Mouse (Mus musculus): Measurements from ENCODE around the gene Eif3l. TPM values are rescaled to one million over a fixed set of nuclear protein-coding genes. Genes with fewer than 3 reads are reported as not detected.

Gene Eif3l
- total and polyA plus RNA-seq, 3 experiments, result 301 to 442 (median 394) TPM

DNA sequence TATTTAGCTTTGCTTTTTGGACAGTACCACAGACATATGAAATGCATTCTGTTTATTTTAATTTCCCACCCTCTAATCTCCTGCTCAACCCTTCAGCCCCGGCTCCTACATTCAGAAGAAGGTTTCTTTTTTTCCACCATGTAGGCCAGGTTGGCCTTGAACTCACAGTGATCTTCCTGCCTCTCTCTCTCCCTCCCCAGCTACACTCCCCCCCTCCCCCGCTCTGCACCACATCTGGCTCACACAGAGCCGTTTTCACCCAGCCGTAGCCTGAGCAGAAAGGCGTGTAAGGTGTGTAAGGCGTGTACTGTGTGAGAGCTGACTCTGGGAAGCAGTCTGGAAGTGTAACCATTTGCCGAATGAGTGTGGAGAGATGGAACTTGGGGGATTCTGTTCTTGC is 54.3 kb downstream of the Eif3l start:
- no peak for DNase-seq (ENCODE audit: low read depth, low spot score)
- TF ChIP-seq RAD21 (IDR thresholded peaks at IDR 0.05; ENCODE audit: low read depth, low read length) (no peak), GATA1 (IDR thresholded peaks at IDR 0.05; ENCODE audit: low read depth, low read length) (no peak), ZMIZ1 (IDR thresholded peaks at IDR 0.05; ENCODE audit: low read depth, low read length) (no peak), USF2 (IDR thresholded peaks at IDR 0.05; ENCODE audit: borderline replicate concordance in 1 of 2, insufficient read depth in 1 of 2, low read depth in 1 of 2, low read length in 2 of 2) (no peak), ZC3H11A (IDR thresholded peaks at IDR 0.05; ENCODE audit: low read depth, low read length) (no peak), KAT2A (conservative IDR thresholded peaks at IDR 0.05; ENCODE audit: low read depth, low read length) (no peak), MYC (IDR thresholded peaks at IDR 0.05; ENCODE audit: low read depth, low read length) (no peak), ZKSCAN1 (IDR thresholded peaks at IDR 0.05; ENCODE audit: low read depth, low read length) (no peak), GABPA (IDR thresholded peaks at IDR 0.05; ENCODE audit: low read depth, low read length) (no peak), USF1 (IDR thresholded peaks at IDR 0.05; ENCODE audit: low read depth, low read length) (no peak), TBP (IDR thresholded peaks at IDR 0.05; ENCODE audit: low read depth, low read length) (no peak), EP300 (IDR thresholded peaks at IDR 0.05; ENCODE audit: low read depth in 1 of 2, low read length in 2 of 2) (no peak), RCOR1 (IDR thresholded peaks at IDR 0.05; ENCODE audit: low read depth, low read length) (no peak), E2F4 (IDR thresholded peaks at IDR 0.05; ENCODE audit: borderline replicate concordance, low read depth, low read length) (no peak), POLR2AphosphoS2 (IDR thresholded peaks at IDR 0.05; ENCODE audit: low read length) (no peak)
- Histone ChIP-seq H3K4me1 (ENCODE audit: control insufficient read depth in 1 of 2, insufficient read depth in 2 of 2, low read length in 2 of 2) (no peaks in the 10 kb centered on the region), H3K4me3 (ENCODE audit: control insufficient read depth in 1 of 2, insufficient read depth in 1 of 2, low read depth in 2 of 2, low read length in 2 of 2) (no peak overlapping the region), H3K79me2 (ENCODE audit: control insufficient read depth, insufficient read depth, low read length, poor library complexity) (no peaks in the 10 kb centered on the region), H3K9ac (ENCODE audit: control insufficient read depth, low read depth, low read length, poor library complexity, severe bottlenecking) (no peak overlapping the region), H3K27ac (ENCODE audit: control insufficient read depth, low read depth, low read length) (no peak overlapping the region), H3K27me3 (ENCODE audit: control insufficient read depth in 1 of 2, insufficient read depth in 2 of 2, low read length in 2 of 2) (no peaks in the 10 kb centered on the region), H3K9me3 (replicated peaks; ENCODE audit: insufficient read depth, low read length) (no peaks in the 10 kb centered on the region), H3K36me3 (ENCODE audit: control insufficient read depth in 1 of 2, insufficient read depth in 2 of 2, low read length in 2 of 2) (peaks cover 0 to 3% of the 10 kb centered on the region in 2 experiments; a peak in 1 of 4 replicates)

DNA sequence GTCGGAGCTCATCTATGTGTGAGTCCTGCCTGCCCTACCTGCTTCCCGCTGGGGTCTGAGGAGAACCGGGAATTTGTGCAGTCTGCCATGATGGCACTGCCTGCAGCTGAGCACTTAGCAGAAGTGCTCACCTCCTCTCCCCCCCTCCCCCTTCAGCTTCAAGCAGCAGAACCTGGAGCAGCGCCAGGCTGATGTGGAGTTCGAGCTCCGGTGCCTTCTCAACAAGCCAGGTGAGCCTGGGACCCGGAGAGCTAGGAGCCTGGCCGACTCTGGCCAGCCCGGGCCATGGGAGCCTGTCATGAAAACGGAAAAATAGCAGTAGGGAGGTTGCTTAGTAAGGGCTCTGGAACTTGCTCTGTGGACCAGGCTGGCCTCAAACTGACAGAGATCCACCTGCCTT is 55.8 kb downstream of the Eif3l start:
- Histone ChIP-seq H3K9me3 (replicated peaks; ENCODE audit: insufficient read depth, low read length) (no peaks in the 10 kb centered on the region), H3K36me3 (ENCODE audit: control insufficient read depth in 1 of 2, insufficient read depth in 2 of 2, low read length in 2 of 2) (peaks cover 0 to 3% of the 10 kb centered on the region in 2 experiments; a peak in 1 of 4 replicates), H3K4me1 (ENCODE audit: control insufficient read depth in 1 of 2, insufficient read depth in 2 of 2, low read length in 2 of 2) (no peaks in the 10 kb centered on the region), H3K79me2 (ENCODE audit: control insufficient read depth, insufficient read depth, low read length, poor library complexity) (no peaks in the 10 kb centered on the region), H3K4me3 (ENCODE audit: control insufficient read depth in 1 of 2, insufficient read depth in 1 of 2, low read depth in 2 of 2, low read length in 2 of 2) (no peak overlapping the region), H3K27me3 (ENCODE audit: control insufficient read depth in 1 of 2, insufficient read depth in 2 of 2, low read length in 2 of 2) (no peaks in the 10 kb centered on the region), H3K9ac (ENCODE audit: control insufficient read depth, low read depth, low read length, poor library complexity, severe bottlenecking) (no peak overlapping the region), H3K27ac (ENCODE audit: control insufficient read depth, low read depth, low read length) (no peak overlapping the region)
- no peak for TF ChIP-seq HCFC1 (IDR thresholded peaks at IDR 0.05; ENCODE audit: low read depth, low read length)
- no peak for TF ChIP-seq ZNF384 (IDR thresholded peaks at IDR 0.05; ENCODE audit: low read depth, low read length)
- no peak for TF ChIP-seq ZC3H11A (IDR thresholded peaks at IDR 0.05; ENCODE audit: low read depth, low read length)
- no peak for TF ChIP-seq SIN3A (IDR thresholded peaks at IDR 0.05; ENCODE audit: low read length)
- TF ChIP-seq RCOR1 (IDR thresholded peaks at IDR 0.05; ENCODE audit: low read depth, low read length), result no peak
- DNase-seq (ENCODE audit: low read depth, low spot score), result no peak
